Mouse (Mus musculus): ENCODE data around the gene Olfr1189.
"Not testable (repeated sequence)": the region's sequence is repeated elsewhere in the genome, so short reads cannot be mapped to it uniquely, and the experiment has no call there.

The Olfr1189 gene

GRCm38 (mm10) chr2:88586154-88586553 is at the start of gene Olfr1189:
TSS of gene Olfr1189 (plus strand) at chr2:88586454.
- no peak for DNase-seq (ENCODE audit: low spot score)

DNA sequence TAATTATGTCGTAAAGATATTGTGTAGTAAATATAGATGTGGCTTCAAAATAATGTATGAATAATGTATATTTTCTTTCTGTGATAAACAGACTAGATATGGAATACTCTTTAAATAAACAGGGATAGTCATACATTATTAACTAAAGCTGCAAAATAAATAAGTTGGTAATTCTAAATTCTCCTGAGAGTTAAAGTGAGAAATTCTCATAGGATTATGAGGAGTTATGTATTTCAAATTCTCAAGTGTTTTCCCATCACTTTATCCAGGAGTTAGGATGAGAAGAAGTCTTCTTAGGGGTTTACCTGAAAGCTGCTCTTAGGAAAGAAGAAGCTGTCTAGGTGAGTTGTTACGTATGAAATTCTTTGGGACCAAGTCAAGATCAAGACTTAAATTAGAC is 29.6 kb upstream of the Olfr1189 start, which contains the start of gene Olfr1188:
Olfr1188 (plus strand) TSS at position 301 of the 400 bp plus-strand sequence.
- no peak for DNase-seq (ENCODE audit: low spot score)

DNA sequence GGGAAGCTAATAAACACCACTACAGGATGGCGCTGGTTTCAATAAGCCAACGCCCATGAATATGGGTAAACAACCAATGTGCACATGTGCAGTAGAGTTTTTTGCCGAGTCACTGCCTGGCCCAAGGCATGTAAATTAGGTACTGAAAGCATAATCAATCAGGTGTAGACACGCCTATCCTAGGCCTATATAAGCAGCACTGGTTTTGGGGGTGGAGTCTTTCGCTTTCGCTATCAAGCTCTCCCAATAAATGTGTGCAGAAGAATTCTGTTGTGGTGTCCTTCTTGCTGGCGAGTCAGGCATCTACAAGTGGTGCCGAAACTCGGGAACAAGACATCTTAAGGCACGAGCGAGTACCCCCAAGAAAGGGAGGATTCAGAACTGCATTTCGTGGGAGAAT is 13.6 kb upstream of the Olfr1189 start:
- not testable (repeated sequence) for DNase-seq (ENCODE audit: low spot score)

DNA sequence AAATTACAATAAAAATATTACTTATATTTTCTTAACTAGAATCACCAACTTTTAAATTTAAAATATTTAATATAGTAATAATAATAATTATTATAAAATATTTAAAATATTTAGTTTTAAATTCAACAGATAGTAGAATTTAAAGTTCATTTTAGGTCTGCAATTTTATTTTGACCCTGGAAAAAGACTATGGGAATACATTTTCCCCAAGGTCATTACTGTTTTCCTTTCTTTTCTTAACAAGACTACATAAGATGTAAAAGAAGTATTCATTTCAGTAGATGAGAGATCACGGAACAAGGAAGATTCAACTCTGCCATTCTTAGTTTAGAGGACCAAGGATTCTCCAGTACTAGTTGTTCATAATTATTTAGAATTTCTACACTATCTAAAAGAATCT is 54.0 kb downstream of the Olfr1189 start, which contains the start of gene Olfr1191-ps1:
Olfr1191-ps1 (plus strand) TSS at position 301 of the 400 bp plus-strand sequence.
- DNase-seq (ENCODE audit: low spot score), result not testable (repeated sequence)

Data from left cerebral cortex, adult 11 months (tissue).